Mouse (Mus musculus): ENCODE results near the gene Ctns.

DNA sequence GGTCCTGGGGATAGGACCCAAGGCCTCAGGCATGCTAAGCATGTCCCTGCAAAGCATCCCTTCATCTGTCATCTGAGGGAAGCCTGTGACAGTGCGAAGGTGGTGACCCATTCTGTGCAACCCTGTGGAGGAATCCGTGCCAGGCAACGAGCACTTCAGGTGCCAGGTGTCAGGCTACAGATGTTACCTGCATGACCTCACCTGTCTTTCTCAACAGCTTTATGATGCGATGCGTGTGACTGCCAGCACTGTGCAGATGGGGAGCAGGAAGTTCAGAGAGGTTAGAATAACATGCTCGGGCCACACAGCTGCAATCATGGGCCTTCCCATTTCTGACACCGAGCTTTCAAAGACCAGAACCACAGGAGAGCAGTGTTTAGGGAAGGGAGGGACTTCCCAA lies 6.4 kb upstream of the Ctns start:
- TF ChIP-seq POLR2A (IDR thresholded peaks at IDR 0.05; ENCODE audit: borderline replicate concordance, extremely low read depth, low read depth, low read length) (no peak), CTCF (IDR thresholded peaks at IDR 0.05; ENCODE audit: insufficient read depth, low read length) (no peak)
